Mouse (Mus musculus): ENCODE measurements around the gene Tspear.

DNA sequence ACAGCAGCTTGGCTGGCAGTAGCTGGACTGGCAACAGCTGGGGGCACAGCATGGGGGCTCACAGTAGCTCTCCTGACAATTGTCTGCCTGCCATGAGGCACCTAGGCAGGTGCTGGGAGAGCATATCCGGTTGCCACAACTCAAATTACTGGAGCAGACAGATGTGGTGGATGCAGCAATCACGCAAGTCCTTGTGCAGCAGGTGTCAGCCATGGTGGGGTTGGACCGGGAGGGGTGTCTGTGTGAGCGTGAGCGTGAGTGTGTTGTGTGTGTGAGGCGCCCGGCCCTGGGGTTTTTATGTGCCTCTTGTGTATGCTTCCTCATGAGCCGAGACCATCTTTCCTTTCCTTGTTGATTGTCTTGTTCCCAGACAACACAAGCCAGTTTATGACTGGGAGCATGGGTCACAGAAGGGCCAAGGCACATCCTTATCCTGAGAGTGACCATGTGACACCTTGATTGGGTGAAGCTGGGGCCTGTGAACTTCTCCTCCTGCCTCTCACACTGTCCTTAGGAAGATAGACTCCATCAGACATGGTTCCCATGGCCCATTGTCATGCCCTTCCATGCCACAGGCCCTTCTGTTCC lies 112.6 kb downstream of the Tspear start, which contains the start of gene Gm19668:
- no peak for TF ChIP-seq CHD2 (IDR thresholded peaks at IDR 0.05; ENCODE audit: low read length)
- TF ChIP-seq MAFK (IDR thresholded peaks at IDR 0.05; ENCODE audit: borderline replicate concordance, low read depth, low read length), result no peak
- no peak for TF ChIP-seq CTCF (IDR thresholded peaks at IDR 0.05 in 2 of 3, conservative IDR thresholded peaks at IDR 0.05 in 1 of 3; ENCODE audit: control insufficient read depth in 1 of 3, insufficient read depth in 1 of 3, low read depth in 2 of 3, low read length in 3 of 3, poor library complexity in 1 of 3, severe bottlenecking in 1 of 3)
- TF ChIP-seq MEF2A (IDR thresholded peaks at IDR 0.05; ENCODE audit: extremely low read depth, insufficient replicate concordance, low read depth, low read length, poor library complexity, severe bottlenecking), result no peak
